ENCODE assay signal across 10 mouse cellular contexts in genomic region chr17:49867321-49868137, GRCm38 (mm10).
A peak's percentile ranks its signal among the peaks of the same experiment; 100 is the strongest.
DNase-seq lines count a peak whose midpoint lies in the region; ATAC-seq and TF ChIP-seq lines count a peak whose summit lies in the region.
"Had no signal": no experiment of that assay in that cellular context is flagged by ENCODE, and none has a peak within 500 bp of the region (broad histone marks: within the 10 kb centered on the region; RNA-seq: fewer than 3 reads in every experiment).

No protein-coding gene starts in this region.

- H3K27ac ChIP-seq in forebrain, embryonic 12.5 days = peak overlapping the region; percentile 58; the same call in 1 of the 2 replicates
- H3K27ac ChIP-seq in forebrain, embryonic 10.5 days = no peak overlapping the region
- peak overlapping the region; percentile 31; the same call in 1 of the 2 replicates for H3K27ac ChIP-seq in lung, embryonic 15.5 days
- H3K27ac ChIP-seq in forebrain, embryonic 16.5 days (ENCODE audit: low read length) = peak overlapping the region; percentile 90
- H3K27ac ChIP-seq in midbrain, embryonic 15.5 days = peak overlapping the region; percentile 17; the same call in 1 of the 2 replicates
- H3K27ac ChIP-seq in thymus, adult 2 months (ENCODE audit: control insufficient read depth, insufficient read depth, low read length) = no peak overlapping the region

- WGBS in forebrain, embryonic 12.5 days = 20% methylated on average over 13 of the region's 13 CpGs
- 33% methylated on average over 13 of the region's 13 CpGs for WGBS in forebrain, embryonic 10.5 days
- WGBS in lung, embryonic 15.5 days = 21% methylated on average over 13 of the region's 13 CpGs
- WGBS in lung, adult 2 months = 36% methylated on average over 13 of the region's 13 CpGs
- 9% methylated on average over 13 of the region's 13 CpGs for WGBS in forebrain, embryonic 16.5 days
- 24% methylated on average over 13 of the region's 13 CpGs for WGBS in midbrain, embryonic 15.5 days
- WGBS in thymus, adult 2 months = 72% methylated on average over 13 of the region's 13 CpGs

- H3K9ac ChIP-seq in forebrain, embryonic 12.5 days = no peak overlapping the region
- no peak overlapping the region for H3K9ac ChIP-seq in lung, embryonic 15.5 days
- no peak overlapping the region for H3K9ac ChIP-seq in forebrain, embryonic 16.5 days (replicated peaks; ENCODE audit: low read depth, low read length)
- H3K9ac ChIP-seq in midbrain, embryonic 15.5 days = no peak overlapping the region

- no peak for DNase-seq in forebrain, embryonic 10.5 days (ENCODE audit: extremely low spot score, low spot score)
- DNase-seq in lung, adult 2 months = no peak
- no peak for DNase-seq in gastrocnemius, postnatal 36 days
- no peak for DNase-seq in thymus, adult 2 months
- DNase-seq: heart, postnatal 10 days; lung, postnatal 14 days had no signal

- no peaks in the 10 kb centered on the region for H3K9me3 ChIP-seq in forebrain, embryonic 12.5 days
- H3K9me3 ChIP-seq in forebrain, embryonic 10.5 days = no peaks in the 10 kb centered on the region
- no peaks in the 10 kb centered on the region for H3K9me3 ChIP-seq in lung, embryonic 15.5 days
- no peaks in the 10 kb centered on the region for H3K9me3 ChIP-seq in forebrain, embryonic 16.5 days (ENCODE audit: control insufficient read depth, low read length)
- H3K9me3 ChIP-seq in midbrain, embryonic 15.5 days = no peaks in the 10 kb centered on the region

- H3K36me3 ChIP-seq in forebrain, embryonic 12.5 days (replicated peaks) = no peaks in the 10 kb centered on the region
- H3K36me3 ChIP-seq in forebrain, embryonic 10.5 days (replicated peaks) = no peaks in the 10 kb centered on the region
- no peaks in the 10 kb centered on the region for H3K36me3 ChIP-seq in lung, embryonic 15.5 days
- H3K36me3 ChIP-seq in forebrain, embryonic 16.5 days (ENCODE audit: control insufficient read depth, insufficient read depth) = no peaks in the 10 kb centered on the region
- H3K36me3 ChIP-seq in midbrain, embryonic 15.5 days (replicated peaks) = no peaks in the 10 kb centered on the region
- no peaks in the 10 kb centered on the region for H3K36me3 ChIP-seq in thymus, adult 2 months (ENCODE audit: control insufficient read depth, insufficient read depth, low read length)

- 0 out of 2 replicates have a peak, but pooled peaks cover 2% of the 10 kb centered on the region for H3K27me3 ChIP-seq in forebrain, embryonic 12.5 days
- H3K27me3 ChIP-seq in forebrain, embryonic 10.5 days (ENCODE audit: poor library complexity, severe bottlenecking) = peaks cover 18% of the 10 kb centered on the region; the same call in 1 of the 2 replicates
- no peaks in the 10 kb centered on the region for H3K27me3 ChIP-seq in lung, embryonic 15.5 days
- H3K27me3 ChIP-seq in forebrain, embryonic 16.5 days (replicated peaks; ENCODE audit: control insufficient read depth, insufficient read depth, low read length) = no peaks in the 10 kb centered on the region
- H3K27me3 ChIP-seq in midbrain, embryonic 15.5 days (replicated peaks) = no peaks in the 10 kb centered on the region
- H3K27me3 ChIP-seq in thymus, adult 2 months (ENCODE audit: control insufficient read depth, insufficient read depth, low read length) = no peaks in the 10 kb centered on the region

- intact Hi-C loops in gastrocnemius, postnatal 36 days (cut with DNase I) = no loop called here

- H3K4me1 ChIP-seq in forebrain, embryonic 12.5 days = peaks cover 26% of the 10 kb centered on the region
- H3K4me1 ChIP-seq in forebrain, embryonic 10.5 days = peaks cover 31% of the 10 kb centered on the region
- H3K4me1 ChIP-seq in lung, embryonic 15.5 days = peaks cover 25% of the 10 kb centered on the region
- H3K4me1 ChIP-seq in lung, adult 2 months (ENCODE audit: control insufficient read depth, insufficient read depth, low read length) = no peaks in the 10 kb centered on the region
- H3K4me1 ChIP-seq in forebrain, embryonic 16.5 days (replicated peaks; ENCODE audit: control insufficient read depth, insufficient read depth, low read length) = peaks cover 30% of the 10 kb centered on the region
- peaks cover 23% of the 10 kb centered on the region for H3K4me1 ChIP-seq in midbrain, embryonic 15.5 days
- H3K4me1 ChIP-seq in thymus, adult 2 months (replicated peaks; ENCODE audit: control insufficient read depth, insufficient read depth, low read length) = no peaks in the 10 kb centered on the region

- H3K4me3 ChIP-seq in forebrain, embryonic 12.5 days (replicated peaks) = no peak overlapping the region
- no peak overlapping the region for H3K4me3 ChIP-seq in forebrain, embryonic 10.5 days
- H3K4me3 ChIP-seq in lung, embryonic 15.5 days = no peak overlapping the region
- no peak overlapping the region for H3K4me3 ChIP-seq in lung, adult 2 months (replicated peaks; ENCODE audit: extremely low read depth, low read depth, low read length)
- no peak overlapping the region for H3K4me3 ChIP-seq in forebrain, embryonic 16.5 days (replicated peaks; ENCODE audit: low read length)
- H3K4me3 ChIP-seq in midbrain, embryonic 15.5 days = no peak overlapping the region
- H3K4me3 ChIP-seq in thymus, adult 2 months (ENCODE audit: control insufficient read depth, insufficient read depth, low read length) = no peak overlapping the region

- peak; percentile 50; the same call in 1 of the 2 replicates for ATAC-seq in forebrain, embryonic 12.5 days (ENCODE audit: low FRiP score)
- peak; percentile 28; the same call in 1 of the 2 replicates for ATAC-seq in lung, embryonic 15.5 days (ENCODE audit: borderline replicate concordance, extremely low read depth, low FRiP score, low TSS enrichment)
- ATAC-seq in forebrain, embryonic 16.5 days = peak; percentile 83
- no peak for ATAC-seq in midbrain, embryonic 15.5 days (replicated peaks)

- no peak for TF ChIP-seq POLR2A in lung, adult 2 months (IDR thresholded peaks at IDR 0.05; ENCODE audit: borderline replicate concordance, extremely low read depth, low read depth, low read length)
- no peak for TF ChIP-seq POLR2A in thymus, adult 2 months (IDR thresholded peaks at IDR 0.05; ENCODE audit: control insufficient read depth, extremely low read depth, insufficient read depth, low read length, poor library complexity)

- no peak overlapping the region for H3K4me2 ChIP-seq in forebrain, embryonic 12.5 days
- no peak overlapping the region for H3K4me2 ChIP-seq in lung, embryonic 15.5 days
- peak overlapping the region; percentile 16; the same call in 1 of the 2 replicates for H3K4me2 ChIP-seq in forebrain, embryonic 16.5 days (ENCODE audit: low read length)
- H3K4me2 ChIP-seq in midbrain, embryonic 15.5 days = no peak overlapping the region

- TF ChIP-seq CTCF in lung, adult 2 months (IDR thresholded peaks at IDR 0.05; ENCODE audit: insufficient read depth, low read length) = no peak
- no peak for TF ChIP-seq CTCF in thymus, adult 2 months (IDR thresholded peaks at IDR 0.05; ENCODE audit: borderline replicate concordance, control insufficient read depth, extremely low read depth, insufficient read depth, low read length, poor library complexity)

Comparison
In these comparisons a context has a peak if more than half of its experiments do, and no peak if none do; other contexts are left out.
1. H3K27ac ChIP-seq: peak in forebrain, embryonic 12.5 days (single experiment), lung, embryonic 15.5 days (single experiment), forebrain, embryonic 16.5 days (single experiment) and midbrain, embryonic 15.5 days (single experiment); none in forebrain, embryonic 10.5 days (single experiment) and thymus, adult 2 months (single experiment).